Mouse (Mus musculus): Measurements from ENCODE around the gene Tbx6.
"Not testable (repeated sequence)": the region's sequence is repeated elsewhere in the genome, so short reads cannot be mapped to it uniquely, and the experiment has no call there.

The Tbx6 gene

GRCm38 (mm10) chr7:126767001-126767400 lies 14.3 kb upstream of the Tbx6 start:
- DNase-seq (ENCODE audit: low spot score), result no peak

GRCm38 (mm10) chr7:126770784-126771183 lies 10.5 kb upstream of the Tbx6 start:
- no peak for DNase-seq (ENCODE audit: low spot score)

GRCm38 (mm10) chr7:126773351-126773750 lies 7.9 kb upstream of the Tbx6 start:
- DNase-seq (ENCODE audit: low spot score), result no peak

DNA sequence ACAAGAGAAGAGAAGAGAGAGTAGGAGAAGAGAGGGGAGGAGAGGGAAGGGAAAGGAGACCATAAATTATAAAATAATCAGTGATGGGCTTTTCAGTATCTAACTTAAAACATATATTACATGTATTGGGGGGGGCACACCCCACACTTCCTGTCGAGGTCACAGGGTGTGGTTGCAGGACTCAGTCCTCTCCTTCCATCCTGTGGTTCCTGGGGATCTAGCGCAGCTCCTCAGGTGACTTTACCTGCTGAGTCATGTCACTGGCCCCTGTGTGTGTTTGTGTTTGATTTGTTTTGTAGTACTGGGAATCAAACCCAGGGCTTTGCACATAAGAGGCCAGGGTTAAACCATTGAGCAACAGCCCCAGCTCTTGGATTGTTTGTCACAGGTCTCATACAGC lies 6.8 kb upstream of the Tbx6 start:
- no peak for DNase-seq (ENCODE audit: low spot score)

DNA sequence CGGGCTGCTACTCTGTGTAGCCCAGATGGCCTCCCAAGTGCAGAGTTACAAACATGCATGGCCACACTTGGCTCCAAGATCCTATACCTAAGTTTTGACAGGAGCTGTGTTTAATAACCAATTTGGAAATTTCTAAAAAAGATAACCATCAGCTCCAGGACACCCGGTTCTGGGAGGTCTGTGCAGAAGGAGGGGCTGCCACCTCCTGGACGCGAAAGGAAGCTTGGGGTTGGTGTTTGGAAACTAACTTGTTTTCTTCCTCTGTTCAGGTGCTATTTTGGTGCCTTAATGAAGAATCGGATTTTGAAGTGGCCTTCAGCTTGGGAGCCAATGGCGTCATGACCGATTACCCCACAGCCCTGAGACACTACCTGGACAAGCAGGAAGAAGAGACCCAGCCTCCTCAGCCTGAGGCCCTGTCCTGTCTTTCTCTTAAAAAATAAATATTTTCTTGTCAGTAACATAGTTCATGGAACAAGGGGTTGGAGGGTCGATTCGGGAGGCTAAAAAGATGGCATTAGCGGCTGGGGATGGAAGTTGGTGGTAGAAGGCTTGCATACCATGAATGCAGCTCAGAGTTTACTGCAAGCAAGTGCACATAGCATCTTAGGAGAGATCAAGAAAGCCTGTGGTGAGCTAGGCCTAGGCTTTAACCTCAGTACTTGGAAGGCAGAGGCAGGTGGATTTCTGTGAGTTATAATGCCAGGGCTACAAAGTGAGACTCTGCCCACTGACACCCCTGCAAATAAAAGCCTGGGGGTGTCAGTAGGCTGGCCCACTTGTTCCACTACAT lies 5.9 kb upstream of the Tbx6 start:
- no peak for DNase-seq (ENCODE audit: low spot score)

DNA sequence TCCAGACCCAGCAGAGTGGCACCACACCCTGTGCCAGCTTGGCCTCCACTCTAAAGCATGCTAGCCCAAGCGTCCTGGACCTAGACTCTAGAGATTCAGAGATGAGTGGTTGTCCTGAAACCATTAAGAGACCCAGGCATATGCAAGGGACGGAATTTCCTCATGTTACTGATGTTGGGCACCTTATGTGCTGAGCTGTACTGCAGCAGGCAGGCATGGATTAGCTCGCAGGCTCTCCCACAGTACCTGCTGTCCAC lies 5.4 kb upstream of the Tbx6 start:
- DNase-seq (ENCODE audit: low spot score), result no peak

DNA sequence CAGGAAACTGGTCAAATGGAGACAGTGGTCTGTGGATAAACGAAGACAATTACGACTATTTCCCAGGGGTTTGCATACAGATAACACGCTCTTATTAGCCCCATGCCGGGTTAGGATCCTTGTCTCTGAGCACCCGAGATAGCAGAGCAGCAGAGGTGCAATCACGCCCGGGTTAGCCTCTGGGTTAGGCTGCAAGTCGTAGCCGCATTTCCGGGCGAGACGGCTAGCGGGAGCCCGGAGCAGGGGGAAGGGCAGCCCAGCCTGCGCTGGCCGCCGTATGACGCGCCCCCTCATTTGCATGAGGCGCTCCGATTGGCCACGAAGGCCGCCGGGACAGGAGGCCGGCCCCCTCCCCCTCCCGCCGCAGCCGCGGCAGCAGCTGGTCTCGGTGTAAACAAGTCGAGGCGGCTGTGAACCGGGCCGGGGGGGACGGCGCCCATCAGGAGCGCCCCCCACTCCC lies 4.7 kb upstream of the Tbx6 start, which contains the start of gene Ypel3:
Gene Ypel3 (plus strand): TSS at position 358 of the 460 bp plus-strand sequence.
- DNase-seq (ENCODE audit: low spot score), result peak; percentile 88

DNA sequence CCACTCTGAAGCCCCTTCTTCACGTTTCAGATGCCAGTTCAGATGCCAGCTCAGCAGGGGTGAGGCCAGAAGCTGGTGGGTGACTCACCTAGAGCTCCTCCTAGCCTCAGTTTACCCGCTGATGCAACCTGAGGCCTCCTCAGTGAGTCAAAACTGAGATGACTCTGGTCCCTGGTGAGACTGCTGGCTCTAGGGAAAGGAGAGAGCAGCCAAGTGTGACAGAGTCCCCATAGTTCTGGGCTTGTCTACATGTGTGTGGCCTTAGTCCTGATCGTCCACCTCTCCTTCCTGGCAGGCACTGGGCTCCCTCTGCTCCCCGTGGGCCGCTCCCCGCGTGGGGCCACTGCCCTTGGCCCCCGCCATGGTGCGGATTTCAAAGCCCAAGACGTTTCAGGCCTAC lies 3.8 kb upstream of the Tbx6 start:
- DNase-seq (ENCODE audit: low spot score), result no peak

DNA sequence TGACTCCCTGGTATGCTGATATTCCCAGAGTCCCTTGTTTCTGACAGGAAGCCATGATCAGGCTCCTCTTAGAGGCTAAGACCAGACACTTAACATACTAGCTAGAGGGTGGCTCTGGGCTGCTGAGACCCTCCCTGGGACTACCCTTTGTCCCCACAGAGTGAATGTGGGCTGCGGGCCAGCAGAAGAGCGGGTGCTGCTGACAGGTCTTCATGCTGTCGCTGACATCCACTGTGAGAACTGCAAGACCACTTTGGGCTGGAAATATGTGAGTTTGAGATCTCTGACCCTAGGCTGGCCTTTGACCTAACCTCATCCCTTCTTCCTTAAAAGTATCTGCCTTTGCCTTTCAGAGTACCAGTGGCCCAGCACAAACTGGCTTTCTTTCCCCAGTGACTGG lies 3.1 kb upstream of the Tbx6 start:
- DNase-seq (ENCODE audit: low spot score), result no peak

GRCm38 (mm10) chr7:126779101-126779500 lies 2.2 kb upstream of the Tbx6 start:
- DNase-seq (ENCODE audit: low spot score), result not testable (repeated sequence)

DNA sequence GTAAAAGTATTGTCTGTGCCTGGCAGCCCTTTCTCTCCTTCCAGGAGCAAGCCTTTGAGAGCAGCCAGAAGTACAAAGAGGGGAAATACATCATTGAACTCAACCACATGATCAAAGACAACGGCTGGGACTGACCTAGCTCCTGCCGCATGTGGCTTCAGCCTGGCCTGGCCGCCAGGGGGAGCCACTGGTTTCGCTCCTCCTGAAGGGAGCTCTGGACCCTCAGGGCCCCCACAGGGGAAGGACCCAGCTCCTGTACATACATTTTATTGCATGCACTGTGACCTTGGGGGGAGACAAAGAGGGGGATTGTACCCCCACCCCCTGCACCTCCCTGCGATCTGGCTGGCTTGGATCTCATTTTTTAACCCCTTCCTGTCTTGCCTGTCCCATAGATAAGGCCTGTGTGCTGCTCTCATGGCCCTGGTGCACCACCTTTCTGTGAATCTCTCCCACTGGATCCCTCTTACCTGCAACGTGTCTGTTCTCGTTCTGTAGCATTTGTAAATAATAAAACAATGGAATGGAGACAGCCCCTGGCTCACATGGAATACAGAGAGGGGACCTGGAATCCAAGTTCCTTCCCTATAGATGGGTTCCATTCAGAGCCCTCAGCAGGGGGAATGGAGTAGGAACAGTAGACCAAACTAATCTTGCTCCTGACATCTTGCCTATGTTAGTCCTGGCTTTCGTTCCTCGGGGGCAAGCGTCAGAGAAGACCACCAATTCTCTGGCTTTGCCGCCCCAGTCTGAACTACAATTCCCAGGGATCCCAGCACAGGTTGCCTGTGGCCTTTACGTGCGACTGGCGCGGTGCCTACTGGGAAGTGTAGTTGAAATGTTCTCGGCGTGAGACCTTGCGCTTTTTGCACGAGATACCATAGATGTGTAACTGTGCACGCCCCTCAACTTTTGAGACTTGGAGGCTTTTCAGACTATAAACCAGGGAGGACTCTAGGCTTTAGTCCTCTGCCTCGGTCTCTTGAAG lies 1.0 kb upstream of the Tbx6 start:
- peak; percentile 76 for DNase-seq (ENCODE audit: low spot score)

DNA sequence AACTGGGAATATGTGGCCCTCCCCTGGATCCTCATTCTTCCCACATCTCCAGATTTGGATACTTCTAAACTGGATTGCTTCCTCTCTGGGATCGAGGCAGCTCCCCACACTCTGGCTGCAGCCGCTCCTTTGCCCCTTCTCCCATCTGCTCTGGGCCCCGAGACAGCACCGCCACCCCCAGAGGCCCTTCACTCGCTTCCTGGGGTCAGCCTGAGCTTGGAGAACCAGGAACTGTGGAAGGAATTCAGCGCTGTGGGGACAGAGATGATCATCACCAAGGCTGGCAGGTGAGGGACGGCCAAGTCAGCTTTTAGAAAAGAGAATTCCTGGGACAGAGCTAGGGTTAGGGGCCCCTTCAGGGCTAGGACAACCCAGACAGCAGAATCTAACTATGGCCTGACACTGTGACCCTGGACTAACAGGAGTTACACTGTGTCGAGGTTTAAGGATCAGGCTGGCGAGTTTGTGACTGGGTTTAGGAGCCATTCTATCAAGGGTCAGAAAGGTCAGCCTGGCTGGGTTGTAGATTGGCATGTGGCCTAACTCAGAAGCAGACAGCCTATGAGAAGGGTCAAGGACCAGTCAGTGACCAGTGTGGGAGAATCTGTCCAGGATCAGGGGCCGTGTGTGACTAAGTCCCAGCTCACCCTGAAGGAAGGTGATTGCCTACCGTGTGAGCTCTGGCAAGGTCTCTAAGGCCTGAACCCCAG lies 533 bp downstream of the Tbx6 start:
- DNase-seq (ENCODE audit: low spot score), result no peak

DNA sequence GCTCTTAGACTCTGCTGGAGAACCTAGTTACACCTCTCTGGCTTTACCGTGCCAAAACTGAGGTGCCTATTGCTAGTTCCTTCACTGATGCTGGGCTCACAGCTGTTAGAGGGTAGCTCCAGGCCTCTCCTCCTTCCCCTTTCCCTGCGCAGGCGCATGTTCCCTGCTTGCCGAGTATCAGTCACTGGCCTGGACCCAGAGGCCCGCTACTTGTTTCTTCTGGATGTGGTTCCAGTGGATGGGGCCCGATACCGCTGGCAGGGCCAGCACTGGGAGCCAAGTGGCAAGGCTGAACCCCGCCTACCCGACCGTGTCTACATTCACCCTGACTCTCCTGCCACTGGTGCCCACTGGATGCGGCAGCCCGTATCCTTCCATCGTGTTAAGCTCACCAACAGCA lies 1.4 kb downstream of the Tbx6 start:
- no peak for DNase-seq (ENCODE audit: low spot score)

- no peak for DNase-seq (ENCODE audit: low spot score)
Measured at GRCm38 (mm10) chr7:126784469-126784868, 3.2 kb downstream of the Tbx6 start.

- DNase-seq (ENCODE audit: low spot score), result no peak
Measured at GRCm38 (mm10) chr7:126785056-126785455, 3.8 kb downstream of the Tbx6 start.

DNA sequence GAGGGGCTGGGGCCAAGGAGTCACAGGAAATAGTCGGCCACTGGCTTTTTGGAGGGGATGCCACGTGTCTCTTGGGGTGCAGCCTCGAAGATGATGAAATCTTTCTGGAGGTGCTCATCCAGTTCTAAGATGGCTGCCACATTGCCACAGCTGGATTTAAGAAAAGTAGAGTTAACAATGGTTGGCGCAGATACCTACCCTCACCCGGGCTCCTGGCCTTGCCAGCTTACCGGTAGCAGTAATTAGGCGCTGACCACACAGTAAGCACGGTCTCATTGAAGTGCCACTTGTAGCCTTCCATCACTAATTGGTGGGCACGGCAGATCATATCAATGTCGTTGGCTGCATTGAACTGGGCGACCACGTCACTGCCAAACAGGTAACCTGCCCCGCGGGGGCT lies 4.9 kb downstream of the Tbx6 start:
- DNase-seq (ENCODE audit: low spot score), result no peak

DNA sequence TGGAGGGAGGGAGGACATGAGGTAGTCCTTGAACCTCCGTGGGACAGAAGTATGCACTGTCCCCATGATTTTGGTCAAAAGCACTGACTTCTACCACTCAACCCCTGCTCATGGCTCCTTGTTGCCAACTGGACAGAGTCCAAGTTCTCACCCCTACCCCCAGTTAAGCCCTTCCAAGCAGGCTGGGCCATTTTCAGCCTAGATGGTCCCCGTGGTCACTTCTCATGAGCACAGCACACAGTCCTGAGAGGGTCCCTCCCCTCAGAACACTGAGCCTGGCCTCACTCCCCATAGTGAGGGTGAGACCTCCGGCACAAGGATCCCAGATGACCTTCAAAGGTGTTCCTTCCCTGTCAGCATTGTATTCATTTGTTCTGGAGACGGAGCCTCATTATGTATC lies 7.9 kb downstream of the Tbx6 start:
- DNase-seq (ENCODE audit: low spot score), result no peak

- peak; percentile 94 for DNase-seq (ENCODE audit: low spot score)
Measured at GRCm38 (mm10) chr7:126791851-126792720, 10.8 kb downstream of the Tbx6 start, which contains the start of gene Ppp4c. TSS of gene Ppp4c (minus strand) at chr7:126792496.

GRCm38 (mm10) chr7:126792721-126793443 lies 11.6 kb downstream of the Tbx6 start:
- no peak for DNase-seq (ENCODE audit: low spot score)

DNA sequence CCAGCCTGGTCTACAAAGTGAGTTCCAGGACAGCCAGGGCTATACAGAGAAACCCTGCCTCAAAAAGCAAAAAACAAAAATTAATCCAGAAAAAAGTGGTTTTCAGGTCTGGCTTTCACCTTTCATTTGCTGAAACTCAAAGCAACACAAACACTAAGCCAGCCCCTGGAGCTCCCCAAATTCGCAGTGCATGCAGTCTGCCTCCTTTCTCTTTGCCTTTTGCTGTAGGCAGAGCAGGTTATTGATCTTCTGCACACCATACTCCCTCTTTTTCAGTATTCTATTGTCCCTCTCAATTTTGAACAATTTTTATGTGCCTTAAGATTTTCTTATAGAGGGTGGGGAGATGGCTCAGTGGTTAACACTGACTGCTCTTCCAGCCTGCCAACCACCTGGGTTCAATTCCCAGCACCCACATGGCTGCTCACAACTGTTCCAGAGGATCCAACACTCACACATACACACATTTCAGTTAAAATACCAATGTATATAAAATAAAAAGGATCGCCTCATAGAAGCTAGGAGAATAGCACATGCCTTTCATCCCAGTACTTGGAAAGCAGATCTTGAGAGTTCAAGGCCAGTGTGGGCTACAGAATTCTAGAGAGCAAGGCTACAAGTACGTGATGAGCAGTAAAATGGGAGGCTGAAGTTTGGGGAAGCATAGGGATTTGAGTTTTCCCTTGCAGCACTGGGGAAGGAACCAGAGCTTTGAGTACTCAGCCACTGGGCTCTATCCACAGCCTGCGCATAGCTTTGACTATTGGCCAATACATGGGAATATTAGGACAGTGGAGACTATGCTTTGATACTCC lies 12.4 kb downstream of the Tbx6 start:
- no peak for DNase-seq (ENCODE audit: low spot score)

Data from ovary, postnatal 14 days (tissue).